Mouse (Mus musculus): ENCODE results near the gene Zfp143. TPM values are rescaled to one million over a fixed set of nuclear protein-coding genes. Genes with fewer than 3 reads are reported as not detected.
"Not testable (repeated sequence)": the region's sequence is repeated elsewhere in the genome, so short reads cannot be mapped to it uniquely, and the experiment has no call there.

The Zfp143 gene
- polyA plus RNA-seq, 1 experiment from 2014 or later, result 14.3 TPM

DNA sequence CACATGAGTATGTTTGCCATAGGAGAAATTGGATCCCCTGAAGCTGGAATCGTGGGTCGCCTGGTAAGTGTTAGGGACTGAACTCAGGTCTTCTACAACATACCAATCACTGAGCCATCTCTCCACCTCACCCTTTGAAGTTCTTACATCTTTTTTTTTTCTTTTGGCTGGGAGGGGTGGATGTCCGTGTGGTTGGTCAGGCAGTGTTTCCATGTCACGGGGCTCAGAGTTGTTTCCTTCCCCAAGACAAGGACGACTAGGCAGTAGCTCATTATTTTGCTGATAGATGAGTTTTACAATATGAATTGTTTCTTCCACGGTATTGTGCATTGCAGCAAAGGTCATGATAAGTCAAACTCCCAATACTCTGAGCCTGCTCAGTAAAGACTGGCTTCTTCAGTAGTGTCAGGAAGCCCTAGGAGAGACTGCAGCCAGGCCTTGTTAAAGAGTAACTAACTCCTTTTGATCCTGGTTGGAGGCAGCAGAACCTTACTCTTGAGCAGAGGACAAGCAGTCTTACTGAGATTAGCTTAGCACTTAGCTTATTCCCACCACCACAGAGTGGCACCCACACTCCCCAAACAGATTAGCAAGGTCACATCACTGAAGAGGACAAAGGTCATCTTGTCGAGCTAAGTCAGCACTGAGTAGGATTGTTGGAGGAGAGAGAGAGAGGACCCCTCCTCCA lies 36.2 kb downstream of the Zfp143 start:
- Histone ChIP-seq H3K27ac (replicated peaks in 1 of 2; ENCODE audit: control insufficient read depth in 1 of 2, insufficient read depth in 1 of 2, low read depth in 2 of 2, low read length in 2 of 2) (no peak overlapping the region), H3K4me3 (ENCODE audit: control insufficient read depth in 1 of 2, insufficient read depth in 1 of 2, low read depth in 1 of 2, low read length in 2 of 2) (no peak overlapping the region), H3K36me3 (ENCODE audit: control insufficient read depth, insufficient read depth, low read length) (peaks cover 42% of the 10 kb centered on the region), H3K9me3 (ENCODE audit: control insufficient read depth, low read length) (no peaks in the 10 kb centered on the region), H3K4me1 (ENCODE audit: control insufficient read depth in 2 of 2, insufficient read depth in 2 of 2, low read length in 2 of 2) (peaks cover 0 to 2% of the 10 kb centered on the region in 2 experiments; a peak in 1 of 4 replicates), H3K9ac (ENCODE audit: low read length) (no peak overlapping the region), H3K4me2 (ENCODE audit: low read length) (no peak overlapping the region), H3K27me3 (ENCODE audit: control insufficient read depth, insufficient read depth, low read length) (no peaks in the 10 kb centered on the region)
- no peak for ATAC-seq (ENCODE audit: insufficient number of reproducible peaks, insufficient read depth, low FRiP score, low read depth)
- 55% methylated on average over 7 of the region's 7 CpGs for WGBS

DNA sequence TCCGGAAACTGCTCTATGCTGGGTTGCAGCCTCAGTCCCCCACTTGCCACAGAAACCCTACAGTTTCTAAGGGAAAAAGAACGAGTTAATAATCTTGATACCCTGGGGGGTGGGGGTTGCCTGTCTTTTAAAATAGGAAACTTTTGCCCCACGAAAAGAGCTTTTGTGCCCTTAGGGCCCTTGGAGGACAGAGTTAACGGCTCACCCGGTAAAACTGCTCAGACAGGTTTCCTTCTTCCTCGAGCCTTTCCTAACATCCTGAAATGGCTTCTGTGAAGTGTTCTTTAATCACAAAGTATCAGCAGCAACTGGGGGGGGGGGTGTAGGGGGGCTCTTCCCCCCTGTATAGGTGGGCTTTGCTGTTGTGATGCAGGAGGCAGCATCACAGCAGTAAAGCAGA lies 39.8 kb downstream of the Zfp143 start:
- peaks cover 0 to 2% of the 10 kb centered on the region in 2 experiments; a peak in 1 of 4 replicates for H3K4me1 ChIP-seq (ENCODE audit: control insufficient read depth in 2 of 2, insufficient read depth in 2 of 2, low read length in 2 of 2)
- ATAC-seq (ENCODE audit: insufficient number of reproducible peaks, insufficient read depth, low FRiP score, low read depth), result no peak
- peaks cover 6% of the 10 kb centered on the region for H3K36me3 ChIP-seq (ENCODE audit: control insufficient read depth, insufficient read depth, low read length)
- H3K9ac ChIP-seq (ENCODE audit: low read length), result no peak overlapping the region
- WGBS, result 58% methylated on average over 6 of the region's 6 CpGs
- H3K4me2 ChIP-seq (ENCODE audit: low read length), result no peak overlapping the region
- H3K4me3 ChIP-seq (ENCODE audit: control insufficient read depth in 1 of 2, insufficient read depth in 1 of 2, low read depth in 1 of 2, low read length in 2 of 2), result no peak overlapping the region
- H3K9me3 ChIP-seq (ENCODE audit: control insufficient read depth, low read length), result no peaks in the 10 kb centered on the region
- H3K27ac ChIP-seq (replicated peaks in 1 of 2; ENCODE audit: control insufficient read depth in 1 of 2, insufficient read depth in 1 of 2, low read depth in 2 of 2, low read length in 2 of 2), result no peak overlapping the region
- H3K27me3 ChIP-seq (ENCODE audit: control insufficient read depth, insufficient read depth, low read length), result no peaks in the 10 kb centered on the region

DNA sequence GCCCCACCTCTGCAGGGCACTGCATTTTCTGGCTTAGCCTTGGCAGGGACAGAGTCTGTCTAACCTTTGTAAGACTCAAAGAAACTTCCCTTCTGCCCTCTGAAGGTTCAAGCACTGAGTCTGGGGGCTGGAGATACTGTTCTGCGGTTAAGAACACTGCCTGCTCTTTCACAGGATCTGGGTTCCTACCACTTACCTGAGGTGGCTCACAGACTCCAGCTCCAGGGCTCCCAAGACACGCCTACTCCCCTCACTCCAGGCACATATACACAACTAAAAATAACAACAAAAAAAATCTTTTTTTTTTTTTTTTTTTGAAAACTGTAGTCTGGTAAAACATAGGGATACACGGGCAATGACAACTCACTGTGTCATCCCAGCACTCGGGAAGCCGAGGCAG lies 40.2 kb downstream of the Zfp143 start:
- Histone ChIP-seq H3K9me3 (ENCODE audit: control insufficient read depth, low read length) (no peaks in the 10 kb centered on the region), H3K4me3 (ENCODE audit: control insufficient read depth in 1 of 2, insufficient read depth in 1 of 2, low read depth in 1 of 2, low read length in 2 of 2) (no peak overlapping the region), H3K27ac (replicated peaks in 1 of 2; ENCODE audit: control insufficient read depth in 1 of 2, insufficient read depth in 1 of 2, low read depth in 2 of 2, low read length in 2 of 2) (no peak overlapping the region), H3K27me3 (ENCODE audit: control insufficient read depth, insufficient read depth, low read length) (no peaks in the 10 kb centered on the region), H3K36me3 (ENCODE audit: control insufficient read depth, insufficient read depth, low read length) (peaks cover 2% of the 10 kb centered on the region), H3K4me1 (ENCODE audit: control insufficient read depth in 2 of 2, insufficient read depth in 2 of 2, low read length in 2 of 2) (peaks cover 0 to 3% of the 10 kb centered on the region in 2 experiments; a peak in 1 of 4 replicates), H3K4me2 (ENCODE audit: low read length) (no peak overlapping the region), H3K9ac (ENCODE audit: low read length) (no peak overlapping the region)
- 71% methylated on average over 5 of the region's 5 CpGs for WGBS
- ATAC-seq (ENCODE audit: insufficient number of reproducible peaks, insufficient read depth, low FRiP score, low read depth), result no peak

GRCm38 (mm10) chr7:110105041-110105440 lies 44.0 kb downstream of the Zfp143 start:
- WGBS, result 86% methylated on average over 5 of the region's 5 CpGs
- H3K27ac ChIP-seq (replicated peaks in 1 of 2; ENCODE audit: control insufficient read depth in 1 of 2, insufficient read depth in 1 of 2, low read depth in 2 of 2, low read length in 2 of 2), result no peak overlapping the region
- H3K4me3 ChIP-seq (ENCODE audit: control insufficient read depth in 1 of 2, insufficient read depth in 1 of 2, low read depth in 1 of 2, low read length in 2 of 2), result no peak overlapping the region
- peaks cover 12 to 15% of the 10 kb centered on the region in 2 experiments for H3K4me1 ChIP-seq (ENCODE audit: control insufficient read depth in 2 of 2, insufficient read depth in 2 of 2, low read length in 2 of 2)
- no peaks in the 10 kb centered on the region for H3K36me3 ChIP-seq (ENCODE audit: control insufficient read depth, insufficient read depth, low read length)
- no peak overlapping the region for H3K9ac ChIP-seq (ENCODE audit: low read length)
- no peaks in the 10 kb centered on the region for H3K9me3 ChIP-seq (ENCODE audit: control insufficient read depth, low read length)
- ATAC-seq (ENCODE audit: insufficient number of reproducible peaks, insufficient read depth, low FRiP score, low read depth), result no peak
- H3K4me2 ChIP-seq (ENCODE audit: low read length), result no peak overlapping the region
- H3K27me3 ChIP-seq (ENCODE audit: control insufficient read depth, insufficient read depth, low read length), result no peaks in the 10 kb centered on the region

DNA sequence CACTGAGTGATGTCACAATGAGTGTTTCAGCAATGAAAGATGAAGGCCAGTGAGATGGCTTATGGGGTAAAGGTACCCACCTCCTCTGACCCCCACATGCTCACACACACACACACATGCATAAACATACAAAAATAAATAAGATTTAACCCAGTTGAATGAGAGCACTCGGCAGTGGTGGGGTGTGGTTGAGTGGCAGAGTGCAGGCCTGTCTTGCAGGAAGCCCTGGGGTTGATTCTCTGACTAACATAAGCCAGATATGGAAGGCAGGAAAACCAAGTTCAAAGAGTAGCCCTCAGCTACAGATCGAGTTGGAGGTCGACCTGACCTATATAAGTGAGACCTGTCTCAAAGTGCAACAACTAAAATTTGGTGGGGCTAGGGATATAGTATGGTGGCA lies 45.6 kb downstream of the Zfp143 start:
- Histone ChIP-seq H3K9ac (ENCODE audit: low read length) (no peak overlapping the region), H3K4me1 (ENCODE audit: control insufficient read depth in 2 of 2, insufficient read depth in 2 of 2, low read length in 2 of 2) (peaks cover 16 to 18% of the 10 kb centered on the region in 2 experiments), H3K27ac (replicated peaks in 1 of 2; ENCODE audit: control insufficient read depth in 1 of 2, insufficient read depth in 1 of 2, low read depth in 2 of 2, low read length in 2 of 2) (no peak overlapping the region), H3K27me3 (ENCODE audit: control insufficient read depth, insufficient read depth, low read length) (no peaks in the 10 kb centered on the region), H3K9me3 (ENCODE audit: control insufficient read depth, low read length) (no peaks in the 10 kb centered on the region), H3K36me3 (ENCODE audit: control insufficient read depth, insufficient read depth, low read length) (no peaks in the 10 kb centered on the region), H3K4me2 (ENCODE audit: low read length) (no peak overlapping the region), H3K4me3 (ENCODE audit: control insufficient read depth in 1 of 2, insufficient read depth in 1 of 2, low read depth in 1 of 2, low read length in 2 of 2) (no peak overlapping the region)
- no peak for ATAC-seq (ENCODE audit: insufficient number of reproducible peaks, insufficient read depth, low FRiP score, low read depth)
- 42% methylated on average over 3 of the region's 3 CpGs for WGBS

- H3K27me3 ChIP-seq (ENCODE audit: control insufficient read depth, insufficient read depth, low read length); H3K36me3 ChIP-seq (ENCODE audit: control insufficient read depth, insufficient read depth, low read length); H3K9me3 ChIP-seq (ENCODE audit: control insufficient read depth, low read length); ATAC-seq (ENCODE audit: insufficient number of reproducible peaks, insufficient read depth, low FRiP score, low read depth); H3K4me3 ChIP-seq (ENCODE audit: control insufficient read depth in 1 of 2, insufficient read depth in 1 of 2, low read depth in 1 of 2, low read length in 2 of 2): not testable (repeated sequence)
- Histone ChIP-seq H3K4me1 (ENCODE audit: control insufficient read depth in 2 of 2, insufficient read depth in 2 of 2, low read length in 2 of 2) (peaks cover 16 to 18% of the 10 kb centered on the region in 2 experiments), H3K27ac (replicated peaks in 1 of 2; ENCODE audit: control insufficient read depth in 1 of 2, insufficient read depth in 1 of 2, low read depth in 2 of 2, low read length in 2 of 2) (peak overlapping the region; percentile 75 to 90; a peak in 2 of 4 replicates), H3K9ac (ENCODE audit: low read length) (peak overlapping the region; percentile 51; the same call in 1 of the 2 replicates), H3K4me2 (ENCODE audit: low read length) (peak overlapping the region; percentile 59; the same call in 1 of the 2 replicates)
- 93% methylated on average over 3 of the region's 3 CpGs for WGBS
These were observed 47.5 kb downstream of the Zfp143 start for GRCm38 (mm10) chr7:110108524-110108923.

DNA sequence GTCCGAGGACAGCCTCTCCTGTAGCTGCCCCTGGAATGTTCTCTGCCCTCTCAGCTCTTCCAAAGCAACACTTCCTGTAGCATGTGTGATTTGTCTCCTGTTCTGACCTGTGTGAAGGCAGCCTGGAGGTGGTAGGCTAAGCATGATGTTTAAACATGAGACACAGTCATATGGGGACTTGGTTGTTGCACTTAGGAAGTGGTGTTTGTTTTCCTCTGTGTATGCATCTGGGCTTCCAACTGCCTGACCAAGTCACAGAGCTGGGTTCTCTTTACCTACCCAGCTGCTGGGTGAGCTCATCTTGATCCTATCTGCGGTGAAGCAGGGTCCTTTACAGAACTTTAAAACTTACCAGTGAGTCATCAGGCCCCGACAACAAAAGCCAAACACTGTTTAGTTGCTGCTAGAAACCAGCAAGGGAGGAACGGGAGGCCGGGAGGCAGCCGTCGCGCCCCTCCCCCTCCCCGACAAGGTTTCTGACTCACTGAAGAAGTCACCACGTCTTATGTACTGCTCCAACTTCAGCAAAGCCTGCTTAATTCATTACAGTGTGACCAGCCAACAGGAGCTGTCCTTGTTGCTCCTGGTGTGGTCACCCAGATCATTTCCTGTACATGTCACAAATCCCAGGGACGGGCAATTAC lies 48.1 kb downstream of the Zfp143 start:
- ATAC-seq (ENCODE audit: insufficient number of reproducible peaks, insufficient read depth, low FRiP score, low read depth), result peak; percentile 61; the same call in 1 of the 2 replicates
- Histone ChIP-seq H3K4me1 (ENCODE audit: control insufficient read depth in 2 of 2, insufficient read depth in 2 of 2, low read length in 2 of 2) (peaks cover 16 to 18% of the 10 kb centered on the region in 2 experiments), H3K4me2 (ENCODE audit: low read length) (peak overlapping the region; percentile 59), H3K27me3 (ENCODE audit: control insufficient read depth, insufficient read depth, low read length) (no peaks in the 10 kb centered on the region), H3K9me3 (ENCODE audit: control insufficient read depth, low read length) (no peaks in the 10 kb centered on the region), H3K9ac (ENCODE audit: low read length) (peak overlapping the region; percentile 51), H3K36me3 (ENCODE audit: control insufficient read depth, insufficient read depth, low read length) (no peaks in the 10 kb centered on the region), H3K4me3 (ENCODE audit: control insufficient read depth in 1 of 2, insufficient read depth in 1 of 2, low read depth in 1 of 2, low read length in 2 of 2) (no peak overlapping the region), H3K27ac (replicated peaks in 1 of 2; ENCODE audit: control insufficient read depth in 1 of 2, insufficient read depth in 1 of 2, low read depth in 2 of 2, low read length in 2 of 2) (peak overlapping the region; percentile 75 to 90)
- WGBS, result 8% methylated on average over 11 of the region's 11 CpGs
